Mouse (Mus musculus) MEL (cell line): ENCODE data around the gene Nedd8.

ENCODE experiments used
- CHD2 ChIP-seq: IDR thresholded peaks from 2 replicates; pipeline ENCODE4 v1.6.1; 2011; ENCODE audit warnings: low read length, improper control_type of control experiment
- CTCF ChIP-seq, 3 experiments: IDR thresholded peaks in 2 of 3; conservative IDR thresholded peaks in 1 of 3; 2 replicates each; pipeline ENCODE4 v1.5.1; 2011 to 2012; ENCODE audit warnings: low read length in 3 of 3, low read depth in 2 of 3, mild to moderate bottlenecking in 2 of 3, improper control_type of control experiment in 1 of 3, inconsistent platforms in 1 of 3, mixed read lengths in 1 of 3, moderate library complexity in 1 of 3; ENCODE audit not compliant: control insufficient read depth in 1 of 3, insufficient read depth in 1 of 3, poor library complexity in 1 of 3, severe bottlenecking in 1 of 3
- ETS1 ChIP-seq: IDR thresholded peaks from 2 replicates; pipeline ENCODE4 v1.6.1; 2012; ENCODE audit warnings: low read depth, mild to moderate bottlenecking, inconsistent platforms, low read length, improper control_type of control experiment, moderate library complexity
- GABPA ChIP-seq: IDR thresholded peaks from 2 replicates; pipeline ENCODE4 v1.6.1; 2012; ENCODE audit warnings: low read depth, mild to moderate bottlenecking, inconsistent platforms, low read length, improper control_type of control experiment, moderate library complexity
- GATA1 ChIP-seq: IDR thresholded peaks from 2 replicates; pipeline ENCODE4 v1.6.1; 2011; ENCODE audit warnings: low read depth, low read length, improper control_type of control experiment
- KAT2A ChIP-seq: conservative IDR thresholded peaks from 2 replicates; pipeline ENCODE4 v1.6.1; 2012; ENCODE audit warnings: low read depth, low read length, improper control_type of control experiment, inconsistent platforms
- POLR2A ChIP-seq, 2 experiments: IDR thresholded peaks; 2 replicates each; pipeline ENCODE4 v1.6.1; 2011 to 2012; ENCODE audit warnings: low read length in 2 of 2, mild to moderate bottlenecking in 2 of 2, control low read depth in 1 of 2, improper control_type of control experiment in 1 of 2, low read depth in 1 of 2, moderate library complexity in 1 of 2; ENCODE audit not compliant: control insufficient read depth in 1 of 2, insufficient read depth in 1 of 2, poor library complexity in 1 of 2

DNA sequence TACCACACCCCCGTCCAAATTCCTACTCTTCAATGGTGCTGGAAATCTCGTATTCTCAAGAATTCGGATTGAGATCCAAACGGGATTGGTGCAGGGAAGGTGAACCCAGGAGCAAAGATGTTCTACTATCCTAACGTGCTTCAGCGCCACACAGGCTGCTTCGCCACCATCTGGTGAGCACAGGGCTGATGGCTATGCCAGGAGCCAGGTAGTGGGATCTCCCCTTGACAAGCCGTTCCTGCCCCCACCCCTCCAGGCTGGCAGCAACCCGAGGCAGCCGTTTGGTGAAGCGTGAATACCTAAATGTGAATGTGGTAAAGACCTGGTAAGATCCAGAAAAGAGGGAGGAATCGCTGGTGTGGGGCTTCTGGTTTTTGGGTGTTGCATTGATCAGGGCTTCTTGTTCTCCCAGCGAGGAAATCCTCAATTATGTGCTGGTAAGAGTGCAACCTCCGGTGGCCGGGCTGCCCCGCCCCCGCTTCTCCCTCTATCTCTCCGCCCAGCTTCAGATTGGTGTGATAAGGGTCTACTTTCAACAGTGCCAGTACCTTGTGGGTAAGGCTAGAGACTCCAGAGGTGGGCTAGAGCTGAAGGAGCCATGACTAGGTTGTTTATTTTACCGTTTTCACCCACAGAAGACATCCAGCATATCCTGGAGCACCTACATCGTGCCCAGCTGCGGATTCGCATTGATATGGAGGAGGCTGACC, 53.3 kb downstream of the Nedd8 start:
- TF ChIP-seq CHD2 (no peak), GATA1 (peak; percentile 89), POLR2A (IDR thresholded peaks at IDR 0.05; ENCODE audit: control insufficient read depth in 1 of 2, insufficient read depth in 1 of 2, low read depth in 1 of 2, low read length in 2 of 2, poor library complexity in 1 of 2) (peak in 1 of 2 experiments; percentile 31; a peak in 1 of 4 replicates), GABPA (no peak), KAT2A (no peak), CTCF (IDR thresholded peaks at IDR 0.05 in 2 of 3, conservative IDR thresholded peaks at IDR 0.05 in 1 of 3; ENCODE audit: control insufficient read depth in 1 of 3, insufficient read depth in 1 of 3, low read depth in 2 of 3, low read length in 3 of 3, poor library complexity in 1 of 3, severe bottlenecking in 1 of 3) (no peak), ETS1 (peak; percentile 63; the same call in 1 of the 2 replicates)
